Mouse (Mus musculus): ENCODE results near the gene Gm20388. TPM values are rescaled to one million over a fixed set of nuclear protein-coding genes. Genes with fewer than 3 reads are reported as not detected.
"Not testable (repeated sequence)": the region's sequence is repeated elsewhere in the genome, so short reads cannot be mapped to it uniquely, and the experiment has no call there.

Gm20388 gene
- total RNA-seq, 2 experiments from 2014 or later = 1.3 to 8.5 TPM

- no peak for DNase-seq (ENCODE audit: low spot score in 2 of 2)
Measured at GRCm38 (mm10) chr8:123993597-123993996, 4083.0 kb downstream of the Gm20388 start.

DNA sequence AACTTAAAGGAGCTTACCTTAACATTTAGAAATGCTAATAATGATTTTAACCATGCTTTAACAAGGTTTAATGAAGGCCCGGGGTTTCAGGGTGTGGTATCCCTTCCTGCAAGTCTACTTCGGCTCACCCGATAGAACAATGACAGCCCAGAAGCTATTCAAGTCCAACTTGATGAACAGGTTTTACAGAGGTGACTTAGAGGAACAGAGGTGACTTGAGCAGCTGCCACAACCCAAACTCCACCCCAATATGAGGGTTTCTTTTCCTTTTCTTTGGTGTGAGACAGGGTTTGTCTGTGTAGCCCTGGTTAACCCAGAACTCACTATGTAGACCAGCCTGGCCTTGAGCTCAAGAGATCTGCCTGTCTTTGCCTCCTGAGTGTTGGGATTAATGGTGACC lies 4083.4 kb downstream of the Gm20388 start:
- no peak for DNase-seq (ENCODE audit: low spot score in 2 of 2)

- DNase-seq (ENCODE audit: low spot score in 2 of 2) = peak in 1 of 2 experiments; percentile 16
Measured at GRCm38 (mm10) chr8:123999568-123999967, 4088.9 kb downstream of the Gm20388 start.

DNA sequence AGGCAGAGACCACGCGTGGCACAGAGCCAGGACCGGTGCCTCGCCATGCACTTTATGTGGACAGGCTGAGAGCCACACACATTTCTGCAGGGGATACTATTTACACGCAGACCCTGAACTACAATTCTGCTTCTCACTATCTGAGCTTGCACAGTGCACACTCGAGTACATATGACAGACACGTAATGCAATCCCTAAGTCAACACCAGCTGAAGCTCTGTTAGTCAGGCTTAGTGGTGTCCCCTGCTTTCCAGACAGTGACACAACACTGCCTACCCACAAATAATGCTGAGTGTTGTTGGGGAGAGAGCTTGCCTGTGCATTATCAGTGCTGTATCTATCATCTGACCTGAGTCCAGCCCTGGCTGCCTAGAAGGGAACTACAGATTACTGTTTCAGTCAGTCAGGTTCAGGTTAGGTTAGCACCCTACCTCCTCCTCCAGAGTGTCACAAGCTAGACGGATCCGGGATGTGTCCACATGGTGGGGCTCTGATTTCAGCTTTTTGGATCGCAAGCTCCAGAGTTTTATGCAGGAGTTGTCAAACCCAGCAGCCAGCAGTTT lies 4092.0 kb downstream of the Gm20388 start:
- DNase-seq (ENCODE audit: low spot score in 2 of 2) = no peak

GRCm38 (mm10) chr8:124007829-124008228 lies 4097.2 kb downstream of the Gm20388 start:
- DNase-seq (ENCODE audit: low spot score in 2 of 2) = no peak

DNA sequence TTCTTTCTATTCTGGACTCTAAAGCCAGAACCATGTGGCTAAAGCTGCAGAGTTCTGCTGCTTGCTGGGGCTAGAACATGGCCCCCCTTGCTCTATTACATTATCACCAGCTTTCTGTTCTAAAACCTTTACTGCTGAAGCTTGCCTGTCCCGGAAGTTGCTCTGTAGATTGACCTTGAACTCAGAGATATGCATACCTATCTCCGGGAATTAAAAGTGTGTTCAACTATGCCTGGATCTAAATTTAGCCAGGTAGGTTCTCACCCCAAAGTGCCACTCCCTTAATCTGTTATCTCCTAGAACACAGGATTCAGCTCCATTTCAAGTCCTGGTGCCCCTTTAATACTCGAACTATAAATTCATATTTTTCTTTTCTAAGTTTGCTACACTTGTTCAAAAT lies 4100.9 kb downstream of the Gm20388 start:
- no peak for DNase-seq (ENCODE audit: low spot score in 2 of 2)

GRCm38 (mm10) chr8:124011989-124012586 lies 4101.4 kb downstream of the Gm20388 start:
- DNase-seq (ENCODE audit: low spot score in 2 of 2) = no peak

GRCm38 (mm10) chr8:124014299-124014698 lies 4103.7 kb downstream of the Gm20388 start:
- DNase-seq (ENCODE audit: low spot score in 2 of 2) = not testable (repeated sequence)

GRCm38 (mm10) chr8:124014751-124015150 lies 4104.1 kb downstream of the Gm20388 start:
- DNase-seq (ENCODE audit: low spot score in 2 of 2) = no peak

- DNase-seq (ENCODE audit: low spot score in 2 of 2) = no peak
Measured at GRCm38 (mm10) chr8:124019782-124020181, 4109.1 kb downstream of the Gm20388 start.

DNA sequence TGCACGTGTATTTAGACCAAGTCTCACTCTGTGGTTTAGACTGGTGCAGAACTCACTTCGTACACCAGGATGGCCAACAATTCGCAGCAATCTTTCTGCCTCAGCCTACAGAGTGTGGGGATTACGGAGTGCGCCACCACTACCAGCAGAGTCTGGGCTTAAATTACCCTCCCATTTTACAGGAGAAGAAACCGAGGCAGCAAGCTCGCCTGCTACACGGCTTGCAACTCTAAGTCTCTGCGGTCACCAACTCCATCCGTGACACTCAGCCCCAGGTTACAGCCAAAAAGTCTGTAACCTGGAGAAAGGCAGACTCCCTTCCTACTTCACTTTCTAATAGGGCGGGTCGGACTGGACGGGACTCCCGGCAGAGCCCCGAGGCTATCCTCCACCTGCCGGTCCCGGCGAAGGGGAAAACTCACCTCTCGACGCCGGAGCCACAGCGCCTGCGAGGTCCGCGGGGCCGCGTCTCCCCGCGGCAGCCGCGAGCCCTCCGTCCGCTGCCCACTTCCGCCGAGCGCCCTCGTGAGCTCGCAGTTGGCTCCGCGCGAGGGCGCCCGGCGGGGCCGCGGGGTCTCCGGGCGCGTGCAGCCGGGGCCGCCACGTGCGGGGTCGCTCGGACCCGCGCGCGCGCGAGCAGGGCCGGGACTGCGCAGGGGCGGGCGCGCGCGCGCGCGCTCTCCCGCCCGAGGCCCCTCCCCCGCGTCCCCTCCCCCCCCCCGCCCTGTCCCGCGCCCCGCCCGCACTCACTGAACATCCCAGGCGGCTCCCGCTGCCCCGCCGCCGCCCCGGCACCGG lies 4110.0 kb downstream of the Gm20388 start:
- DNase-seq (ENCODE audit: low spot score in 2 of 2) = peak; percentile 51 to 58

GRCm38 (mm10) chr8:124021237-124022227 lies 4110.9 kb downstream of the Gm20388 start, which contains the start of the genes Taf5l and Urb2:
Taf5l (minus strand) TSS chr8:124021397.
Urb2 (plus strand) TSS chr8:124021508.
- DNase-seq (ENCODE audit: low spot score in 2 of 2) = peak; percentile 92 to 95

DNA sequence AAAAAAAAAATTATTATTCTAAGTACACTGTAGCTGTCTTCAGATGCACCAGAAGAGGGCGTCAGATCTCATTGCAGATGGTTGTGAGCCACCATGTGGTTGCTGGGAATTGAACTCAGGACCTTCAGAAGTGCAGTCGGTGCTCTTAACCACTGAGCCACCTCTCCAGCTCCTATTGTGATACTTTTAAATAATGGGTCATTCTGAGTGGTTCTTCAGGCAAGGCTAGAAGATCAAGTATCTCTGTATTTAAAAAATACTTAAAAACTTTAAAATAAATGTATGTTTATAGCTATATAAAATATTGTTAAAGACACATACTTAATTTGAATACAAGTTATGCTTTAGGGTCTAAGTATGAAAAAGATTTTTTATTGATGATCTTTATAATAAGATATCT lies 4115.6 kb downstream of the Gm20388 start:
- not testable (repeated sequence) for DNase-seq (ENCODE audit: low spot score in 2 of 2)

GRCm38 (mm10) chr8:124027831-124028230 lies 4117.2 kb downstream of the Gm20388 start:
- no peak for DNase-seq (ENCODE audit: low spot score in 2 of 2)

GRCm38 (mm10) chr8:124033400-124033799 lies 4122.8 kb downstream of the Gm20388 start:
- no peak for DNase-seq (ENCODE audit: low spot score in 2 of 2)

GRCm38 (mm10) chr8:124038121-124038520 lies 4127.5 kb downstream of the Gm20388 start:
- no peak for DNase-seq (ENCODE audit: low spot score in 2 of 2)

- DNase-seq (ENCODE audit: low spot score in 2 of 2) = no peak
Measured at GRCm38 (mm10) chr8:124039351-124039750, 4128.7 kb downstream of the Gm20388 start.

DNA sequence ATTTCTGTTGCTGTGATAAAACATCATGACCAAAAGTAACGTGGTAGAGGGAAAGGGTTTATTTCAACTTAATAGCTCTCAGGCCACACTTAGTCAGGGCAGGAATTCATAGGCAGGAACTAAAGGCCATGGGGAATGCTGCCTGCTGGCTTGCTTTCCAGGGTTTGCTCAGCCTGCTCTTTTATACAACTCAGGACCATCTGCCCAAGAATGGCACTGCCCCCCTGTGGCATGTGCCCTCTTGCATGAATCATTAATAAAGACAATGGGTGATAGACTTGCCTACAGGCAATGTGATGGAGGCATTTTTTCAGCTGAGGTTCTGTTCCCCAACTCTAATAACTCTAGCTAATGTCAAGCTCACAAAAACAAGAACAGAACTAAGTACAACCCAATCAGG lies 4131.6 kb downstream of the Gm20388 start:
- no peak for DNase-seq (ENCODE audit: low spot score in 2 of 2)

DNA sequence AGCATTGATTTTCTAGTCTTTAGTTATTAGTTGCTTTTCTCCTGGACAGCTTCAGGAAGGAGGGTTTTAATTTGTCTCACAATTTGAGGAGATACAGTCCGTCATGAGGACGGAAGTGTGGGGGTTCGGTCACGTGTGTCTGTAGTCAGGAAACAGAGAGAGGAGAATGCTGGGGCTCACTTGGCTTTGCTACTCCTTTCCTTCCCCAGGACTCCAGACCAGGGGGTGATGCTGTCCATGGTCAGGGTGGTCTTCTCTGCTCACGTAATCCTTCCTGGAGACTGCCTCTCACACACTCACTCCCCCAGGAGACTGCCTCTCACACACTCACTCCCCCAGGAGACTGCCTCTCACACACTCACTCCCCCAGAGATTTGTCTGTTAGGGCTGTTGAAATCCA lies 4133.8 kb downstream of the Gm20388 start:
- no peak for DNase-seq (ENCODE audit: low spot score in 2 of 2)

DNA sequence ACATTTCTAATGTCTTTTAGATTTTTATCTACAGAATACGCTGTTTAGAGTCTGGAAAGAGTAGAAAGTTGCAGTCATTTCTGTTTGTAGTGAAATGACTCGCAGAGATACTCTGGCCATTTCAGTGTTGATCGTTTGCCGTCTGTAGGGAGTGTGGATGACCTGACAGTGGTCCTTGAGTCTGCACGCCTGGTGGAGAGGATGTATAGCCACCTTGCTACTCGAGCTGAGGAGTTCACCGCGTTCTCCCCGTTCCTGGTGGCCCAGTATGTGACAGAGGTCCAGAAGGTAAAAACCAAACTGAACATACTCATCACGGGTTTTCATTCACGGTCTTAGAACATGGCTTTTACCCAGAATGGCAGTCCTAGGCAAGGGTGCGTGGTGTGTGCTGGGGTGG lies 4134.3 kb downstream of the Gm20388 start:
- DNase-seq (ENCODE audit: low spot score in 2 of 2) = no peak

GRCm38 (mm10) chr8:124045856-124046255 lies 4135.2 kb downstream of the Gm20388 start:
- DNase-seq (ENCODE audit: low spot score in 2 of 2) = no peak

All from adrenal gland, adult 18-20 months (tissue).